Mouse (Mus musculus): ENCODE data around the gene Coro7.
A peak's percentile ranks its signal among the peaks of the same experiment; 100 is the strongest.

Gene Coro7

GRCm38 (mm10) chr16:4613736-4614135 is 65.8 kb downstream of the Coro7 start:
- DNase-seq, result peak; percentile 89

GRCm38 (mm10) chr16:4611676-4612075 is 67.9 kb downstream of the Coro7 start:
- DNase-seq, result no peak

GRCm38 (mm10) chr16:4611193-4611592 is 68.4 kb downstream of the Coro7 start:
- peak; percentile 91 for DNase-seq

- DNase-seq, result peak; percentile 92
Measured at GRCm38 (mm10) chr16:4608532-4609059, 71.0 kb downstream of the Coro7 start.

GRCm38 (mm10) chr16:4607818-4608531 is 71.6 kb downstream of the Coro7 start:
- DNase-seq, result peak; percentile 97

- peak; percentile 98 for DNase-seq
Measured at GRCm38 (mm10) chr16:4606431-4607084, 73.0 kb downstream of the Coro7 start.

GRCm38 (mm10) chr16:4605514-4606131 is 74.0 kb downstream of the Coro7 start:
- peak; percentile 94 for DNase-seq

GRCm38 (mm10) chr16:4604293-4604837 is 75.2 kb downstream of the Coro7 start:
- peak; percentile 93 for DNase-seq

GRCm38 (mm10) chr16:4603453-4603837 is 76.1 kb downstream of the Coro7 start:
- DNase-seq, result peak; percentile 90

- peak; percentile 90 for DNase-seq
Measured at GRCm38 (mm10) chr16:4602766-4603452, 76.7 kb downstream of the Coro7 start.

GRCm38 (mm10) chr16:4602189-4602588 is 77.4 kb downstream of the Coro7 start:
- peak; percentile 92 for DNase-seq

- DNase-seq, result no peak
Measured at GRCm38 (mm10) chr16:4600701-4601310, 78.8 kb downstream of the Coro7 start.

- no peak for DNase-seq
Measured at GRCm38 (mm10) chr16:4599616-4600015, 80.0 kb downstream of the Coro7 start.

- DNase-seq, result peak; percentile 91
Measured at GRCm38 (mm10) chr16:4598891-4599543, 80.6 kb downstream of the Coro7 start.

GRCm38 (mm10) chr16:4598041-4598440 is 81.5 kb downstream of the Coro7 start:
- DNase-seq, result peak; percentile 90

GRCm38 (mm10) chr16:4597296-4597695 is 82.3 kb downstream of the Coro7 start:
- peak; percentile 94 for DNase-seq

- no peak for DNase-seq
Measured at GRCm38 (mm10) chr16:4596836-4597235, 82.7 kb downstream of the Coro7 start.

- DNase-seq, result peak; percentile 96
Measured at GRCm38 (mm10) chr16:4596141-4596728, 83.3 kb downstream of the Coro7 start.

- DNase-seq, result peak; percentile 98
Measured at GRCm38 (mm10) chr16:4595527-4595963, 84.0 kb downstream of the Coro7 start.

GRCm38 (mm10) chr16:4594814-4595526 is 84.6 kb downstream of the Coro7 start:
- DNase-seq, result no peak

All from heart, adult 11 months (tissue).